In the genomic region with DNA sequence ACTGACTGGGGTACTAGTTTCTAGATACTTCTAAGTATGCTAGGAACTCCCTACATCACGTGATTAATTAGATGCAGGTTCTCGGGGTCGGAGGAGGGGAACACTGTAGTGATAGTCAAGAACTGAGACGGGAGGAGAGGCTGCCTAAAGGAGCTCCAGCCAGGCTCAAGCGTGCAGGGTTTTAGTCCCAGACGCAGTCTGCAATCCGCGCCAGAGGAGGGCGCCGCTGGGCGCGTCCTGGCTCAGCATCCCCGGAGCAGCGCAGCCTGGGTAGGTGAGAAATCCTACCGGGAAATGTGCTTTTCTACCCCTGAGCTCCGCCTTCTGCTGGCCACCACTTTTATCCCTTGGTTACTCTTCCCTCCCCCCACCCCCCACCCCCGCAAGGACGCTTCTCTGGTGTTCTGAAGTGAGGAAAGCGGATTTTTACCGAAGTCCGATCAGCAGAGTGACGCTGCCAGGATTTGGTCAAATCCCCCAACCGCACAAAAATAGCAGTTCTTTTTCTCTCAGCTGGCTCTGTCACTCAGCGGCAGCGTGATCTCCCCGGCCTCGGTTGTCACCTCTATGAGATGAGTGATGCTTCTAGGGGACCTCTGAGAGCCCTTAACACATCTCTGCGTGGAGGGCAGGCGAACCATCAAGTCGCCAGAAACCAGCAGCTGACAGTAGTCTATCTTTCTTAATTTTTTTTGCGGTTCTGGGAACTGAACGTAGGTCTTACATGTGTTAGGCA, we compare ENCODE assay signal across 8 mouse cellular contexts. TPM values are rescaled to one million over a fixed set of nuclear protein-coding genes. Genes with fewer than 3 reads are reported as not detected.
A peak's percentile ranks its signal among the peaks of the same experiment; 100 is the strongest.
DNase-seq lines count a peak whose midpoint lies in the region; ATAC-seq and TF ChIP-seq lines count a peak whose summit lies in the region.

No protein-coding gene starts in this region.

- peak overlapping the region; percentile 50 for H3K4me2 ChIP-seq in forebrain, postnatal 0 days (ENCODE audit: low read depth)
- H3K4me2 ChIP-seq in hindbrain, embryonic 14.5 days (replicated peaks) = peak overlapping the region; percentile 55

- H3K9me3 ChIP-seq in forebrain, postnatal 0 days (ENCODE audit: low read length) = no peaks in the 10 kb centered on the region
- no peaks in the 10 kb centered on the region for H3K9me3 ChIP-seq in hindbrain, embryonic 14.5 days (ENCODE audit: control insufficient read depth, low read length)

- no peaks in the 10 kb centered on the region for H3K27me3 ChIP-seq in forebrain, postnatal 0 days (ENCODE audit: insufficient read depth, low read length)
- H3K27me3 ChIP-seq in hindbrain, embryonic 14.5 days (ENCODE audit: control insufficient read depth, insufficient read depth, low read length) = no peaks in the 10 kb centered on the region

- peak; percentile 79 for ATAC-seq in forebrain, postnatal 0 days
- ATAC-seq in hindbrain, embryonic 14.5 days (ENCODE audit: low FRiP score) = peak; percentile 21; the same call in 1 of the 2 replicates
- no peak for ATAC-seq in monocyte, adult 5-6 weeks (replicated peaks; ENCODE audit: insufficient number of reproducible peaks, low FRiP score, low TSS enrichment, poor library complexity, severe bottlenecking)

- H3K27ac ChIP-seq in forebrain, postnatal 0 days (ENCODE audit: low read depth, low read length) = no peak overlapping the region
- H3K27ac ChIP-seq in hindbrain, embryonic 14.5 days = no peak overlapping the region

- H3K4me1 ChIP-seq in forebrain, postnatal 0 days (ENCODE audit: insufficient read depth) = no peaks in the 10 kb centered on the region; the same call in 1 of the 2 replicates
- H3K4me1 ChIP-seq in hindbrain, embryonic 14.5 days (replicated peaks; ENCODE audit: control insufficient read depth, insufficient read depth, low read length) = peaks cover 9% of the 10 kb centered on the region; the same call in 1 of the 2 replicates

- H3K4me3 ChIP-seq in forebrain, postnatal 0 days (ENCODE audit: low read depth, low read length) = peak overlapping the region; percentile 29
- peak overlapping the region; percentile 31 for H3K4me3 ChIP-seq in hindbrain, embryonic 14.5 days (replicated peaks; ENCODE audit: low read length)

- peak; percentile 64 for TF ChIP-seq CTCF in forebrain, postnatal 0 days (IDR thresholded peaks at IDR 0.05; ENCODE audit: low read depth)

- peak; percentile 13 for DNase-seq in T-cell, adult 2 months (ENCODE audit: low spot score)
- DNase-seq in cerebellum, adult 8-10 months = peak; percentile 52
- DNase-seq in forebrain, postnatal 0 days = peak; percentile 63
- DNase-seq in hindbrain, embryonic 14.5 days (ENCODE audit: low spot score) = peak; percentile 44
- peak; percentile 56 for DNase-seq in left cerebral cortex, adult 11 months (ENCODE audit: low spot score)
- peak; percentile 64 for DNase-seq in lung, postnatal 10 days
- DNase-seq in retina, postnatal 1 day = peak; percentile 63

- 13% methylated on average over 32 of the region's 32 CpGs for WGBS in forebrain, postnatal 0 days
- 13% methylated on average over 32 of the region's 32 CpGs for WGBS in hindbrain, embryonic 14.5 days

- H3K9ac ChIP-seq in forebrain, postnatal 0 days = no peak overlapping the region
- peak overlapping the region; percentile 40 for H3K9ac ChIP-seq in hindbrain, embryonic 14.5 days

- H3K36me3 ChIP-seq in forebrain, postnatal 0 days (ENCODE audit: insufficient read depth) = no peaks in the 10 kb centered on the region
- no peaks in the 10 kb centered on the region for H3K36me3 ChIP-seq in hindbrain, embryonic 14.5 days (replicated peaks; ENCODE audit: control insufficient read depth, insufficient read depth)

RNA-seq across cellular contexts. Expression of gene Tbk1, which starts 53.3 kb away (rescaled TPM):
- 30.9 and 34.2 TPM in 2 replicates for total RNA-seq in forebrain, postnatal 0 days (2014; rRNA removed)
- 17.5 and 23.7 TPM in 2 replicates for polyA plus RNA-seq in forebrain, postnatal 0 days (2015; fragmentation: Nextera tagmentation; extraction: Ambion mirVana)
- 33.4 and 33.6 TPM in 2 replicates for polyA plus RNA-seq in hindbrain, embryonic 14.5 days (2014; fragmentation: Nextera tagmentation; extraction: Ambion mirVana)
- 135 to 157 TPM (median 139 TPM) in 3 replicates for total RNA-seq in monocyte, adult 5-6 weeks (2017)

RNA-seq across cellular contexts. Expression of gene Rassf3, which starts 57.2 kb away (rescaled TPM):
- total RNA-seq in forebrain, postnatal 0 days (2014; rRNA removed) = 5.0 and 5.9 TPM in 2 replicates
- 3.2 and 3.5 TPM in 2 replicates for polyA plus RNA-seq in forebrain, postnatal 0 days (2015; fragmentation: Nextera tagmentation; extraction: Ambion mirVana)
- 5.8 and 6.5 TPM in 2 replicates for polyA plus RNA-seq in hindbrain, embryonic 14.5 days (2014; fragmentation: Nextera tagmentation; extraction: Ambion mirVana)
- 80.1 to 98.6 TPM (median 93.0 TPM) in 3 replicates for total RNA-seq in monocyte, adult 5-6 weeks (2017)

Comparison
In these comparisons a context has a peak if more than half of its experiments do, and no peak if none do; other contexts are left out.
1. DNase-seq: peak in every context shown above with its lines; median percentile 64 in lung, postnatal 10 days; 63 in forebrain, postnatal 0 days; 63 in retina, postnatal 1 day; 56 in left cerebral cortex, adult 11 months; 52 in cerebellum, adult 8-10 months; 44 in hindbrain, embryonic 14.5 days; 13 in T-cell, adult 2 months.
2. RNA of gene Rassf3, which starts 57.2 kb away (total RNA-seq): 80.1 to 98.6 TPM in monocyte, adult 5-6 weeks; 5.0 to 5.9 TPM in forebrain, postnatal 0 days; every median in the first group is over 10 times any median in the second.